Mouse (Mus musculus) layer of hippocampus, adult 2 months (tissue): Measurements from ENCODE around the gene Gm2163. TPM values are rescaled to one million over a fixed set of nuclear protein-coding genes. Genes with fewer than 3 reads are reported as not detected.
"Not testable (repeated sequence)": the region's sequence is repeated elsewhere in the genome, so short reads cannot be mapped to it uniquely, and the experiment has no call there.

Source experiments
- DNase-seq, 2 experiments: peaks; one replicate each; pipeline ENCODE4 v3.0.0; 2022; ENCODE audit warnings: low spot score in 2 of 2
- H3K27ac ChIP-seq: fragments of 200-600 bp; 2 replicates; pipeline ENCODE4 v1.8.1; 2022
- H3K4me3 ChIP-seq: fragments of 200-600 bp; 2 replicates; pipeline ENCODE4 v1.8.1; 2022; ENCODE audit warnings: mild to moderate bottlenecking
- long read RNA-seq, 2 experiments: library from polyadenylated mRNA; stranded (forward); transcript quantifications; one replicate each; pipeline ENCODE4 v2.0.0; 2021; ENCODE audit warnings: borderline mapping rate in 2 of 2
- total RNA-seq, 2 experiments: library from RNA; stranded (reverse); gene quantifications; 2 replicates each; pipeline ENCODE4 v1.2.3; 2021

Gene Gm2163
- total RNA-seq, result 1 to 10 TPM; 1.8 to 2.3 TPM
- long read RNA-seq, experiment 1, partial matches to known transcripts, result 0 of 1 reads
- long read RNA-seq, experiment 1, other reads (novel, unspliced or antisense), result 1 of 1 reads
- long read RNA-seq, experiment 2, partial matches to known transcripts, result 0 of 2 reads
- long read RNA-seq, experiment 2, other reads (novel, unspliced or antisense), result 2 of 2 reads

- not testable (repeated sequence) for H3K4me3 ChIP-seq, DNase-seq, H3K27ac ChIP-seq
Observed at GRCm38 (mm10) chr4:42466452-42466851, at the start of gene Gm2163. Gene Gm2163 (plus strand): TSS chr4:42466752.

- not testable (repeated sequence) for H3K4me3 ChIP-seq, DNase-seq, H3K27ac ChIP-seq
Observed at GRCm38 (mm10) chr4:42439078-42439477, 27.5 kb upstream of the Gm2163 start, which contains the start of gene Gm21586. Gene Gm21586 (plus strand): TSS chr4:42439378.

GRCm38 (mm10) chr4:42528075-42528474, 61.5 kb downstream of the Gm2163 start, which contains the start of gene Fam205a2:
Gene Fam205a2 (minus strand): TSS chr4:42528175.
- not testable (repeated sequence) for DNase-seq, H3K27ac ChIP-seq, H3K4me3 ChIP-seq

- not testable (repeated sequence) for H3K4me3 ChIP-seq, H3K27ac ChIP-seq, DNase-seq
Observed at GRCm38 (mm10) chr4:42611895-42612294, 145.3 kb downstream of the Gm2163 start, which contains the start of gene Gm10591. Gene Gm10591 (plus strand): TSS chr4:42612195.

- not testable (repeated sequence) for DNase-seq
Observed at GRCm38 (mm10) chr4:42629419-42629818, 162.9 kb downstream of the Gm2163 start, which contains the start of gene Gm2564. Gene Gm2564 (plus strand): TSS chr4:42629719.

More at GRCm38 (mm10) chr4:42629419-42629818, 162.9 kb downstream of the Gm2163 start, which contains the start of gene Gm2564:
- not testable (repeated sequence) for H3K4me3 ChIP-seq, H3K27ac ChIP-seq

Other genes starting within 250 kb of the Gm2163 start
- gene Gm10600, start 226.1 kb upstream of the Gm2163 start, total RNA-seq, result 10 to 100 TPM in 1 of 2 experiments, 1 to 10 TPM in 1; 9.8 to 10.2 TPM
- not detected for gene Ccl21b, start 211.0 kb upstream of the Gm2163 start, total RNA-seq
- not detected for gene Gm21953, start 172.5 kb upstream of the Gm2163 start, total RNA-seq
- gene Fam205a3, start 148.4 kb upstream of the Gm2163 start, total RNA-seq, result not detected
- gene Gm21586, start 27.4 kb upstream of the Gm2163 start, total RNA-seq, result not detected
- not detected for gene Fam205a2, start 61.4 kb downstream of the Gm2163 start, total RNA-seq
- not detected for gene Gm10591, start 145.4 kb downstream of the Gm2163 start, total RNA-seq
- 10 to 100 TPM; 12.6 to 13.2 TPM for gene Gm2564, start 163.0 kb downstream of the Gm2163 start, total RNA-seq
- not detected for gene Ccl27b, start 188.5 kb downstream of the Gm2163 start, total RNA-seq
- gene Il11ra2, start 195.1 kb downstream of the Gm2163 start, total RNA-seq, result under 1 TPM in 1 of 2 experiments, not detected in 1; 0.37 TPM